Mouse (Mus musculus) adrenal gland, postnatal 4 days (tissue): ENCODE results near the gene Bcl11b. TPM values are rescaled to one million over a fixed set of nuclear protein-coding genes. Genes with fewer than 3 reads are reported as not detected.

Source experiments
- DNase-seq, 2 experiments: peaks; one replicate each; pipeline ENCODE4 v3.0.0; 2021 to 2022; ENCODE audit warnings: low spot score in 2 of 2, mixed read lengths in 2 of 2
- total RNA-seq, 2 experiments: library from RNA; stranded (reverse); gene quantifications; 2 replicates each; pipeline ENCODE4 v1.2.3; 2021

Bcl11b gene
- total RNA-seq, 2 experiments from 2014 or later: 1.4 to 2.2 TPM

DNA sequence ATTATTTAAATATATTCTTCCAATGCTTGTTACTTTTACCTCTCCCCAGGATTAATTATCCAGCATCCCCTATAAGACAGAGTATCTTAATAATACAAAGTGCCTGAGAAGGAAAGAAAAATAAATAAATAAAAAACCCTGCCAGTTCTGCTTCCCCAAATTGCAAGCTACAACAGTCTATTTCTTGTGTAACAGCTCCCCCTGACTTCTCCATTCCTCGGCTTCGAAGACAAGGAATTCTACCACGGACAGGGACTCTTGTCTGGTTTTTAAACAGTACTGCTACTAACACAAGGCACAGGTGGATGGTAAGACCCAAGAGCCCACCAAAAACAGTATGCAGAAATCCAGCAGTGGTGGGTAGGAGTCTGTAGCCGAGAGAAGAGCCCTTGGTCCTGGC lies 64.2 kb downstream of the Bcl11b start:
- DNase-seq: no peak

- no peak for DNase-seq
Measured at GRCm38 (mm10) chr12:107936972-107937371, 66.4 kb downstream of the Bcl11b start.

DNA sequence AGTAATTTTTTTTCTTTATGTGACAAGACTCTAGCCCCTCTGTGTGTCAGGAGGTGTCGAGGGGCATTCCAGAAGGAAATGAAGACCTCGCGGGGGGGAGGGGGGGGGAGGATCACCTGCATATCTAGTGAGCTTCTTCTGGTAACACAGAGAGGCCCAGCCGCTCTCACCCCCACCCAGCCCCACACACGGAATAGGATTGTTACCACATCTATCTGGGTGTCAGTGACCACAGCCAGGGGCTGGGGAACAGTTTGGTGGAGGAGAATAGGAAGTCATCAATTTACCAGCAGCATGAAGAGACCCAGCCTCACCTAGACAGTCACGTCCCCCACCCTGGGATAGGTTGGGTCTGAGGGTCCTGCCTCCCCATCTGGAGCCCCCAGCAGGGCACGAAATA lies 67.0 kb downstream of the Bcl11b start:
- DNase-seq: no peak

GRCm38 (mm10) chr12:107934831-107935437 lies 68.5 kb downstream of the Bcl11b start:
- DNase-seq: no peak

DNA sequence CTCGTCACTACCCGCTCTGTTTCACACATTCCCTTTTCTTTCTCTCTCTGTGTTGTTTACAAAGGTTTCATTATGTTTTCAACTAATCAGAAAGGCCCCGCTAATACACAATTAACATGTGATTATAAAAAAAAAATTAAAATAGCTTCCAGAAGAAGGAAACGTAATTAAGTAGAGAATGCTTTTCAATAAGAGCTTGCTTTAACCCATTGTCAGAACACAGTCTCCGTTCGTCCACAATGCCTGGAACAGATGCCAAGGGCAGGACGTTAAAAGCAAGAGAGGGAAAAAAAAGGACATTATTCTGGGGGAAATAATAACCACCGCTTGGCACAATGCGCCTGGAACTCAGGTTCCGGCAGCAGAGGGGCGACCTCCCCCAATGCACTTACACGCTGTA lies 71.3 kb downstream of the Bcl11b start:
- no peak for DNase-seq

- DNase-seq: no peak
Measured at GRCm38 (mm10) chr12:107931476-107931875, 71.9 kb downstream of the Bcl11b start.

DNA sequence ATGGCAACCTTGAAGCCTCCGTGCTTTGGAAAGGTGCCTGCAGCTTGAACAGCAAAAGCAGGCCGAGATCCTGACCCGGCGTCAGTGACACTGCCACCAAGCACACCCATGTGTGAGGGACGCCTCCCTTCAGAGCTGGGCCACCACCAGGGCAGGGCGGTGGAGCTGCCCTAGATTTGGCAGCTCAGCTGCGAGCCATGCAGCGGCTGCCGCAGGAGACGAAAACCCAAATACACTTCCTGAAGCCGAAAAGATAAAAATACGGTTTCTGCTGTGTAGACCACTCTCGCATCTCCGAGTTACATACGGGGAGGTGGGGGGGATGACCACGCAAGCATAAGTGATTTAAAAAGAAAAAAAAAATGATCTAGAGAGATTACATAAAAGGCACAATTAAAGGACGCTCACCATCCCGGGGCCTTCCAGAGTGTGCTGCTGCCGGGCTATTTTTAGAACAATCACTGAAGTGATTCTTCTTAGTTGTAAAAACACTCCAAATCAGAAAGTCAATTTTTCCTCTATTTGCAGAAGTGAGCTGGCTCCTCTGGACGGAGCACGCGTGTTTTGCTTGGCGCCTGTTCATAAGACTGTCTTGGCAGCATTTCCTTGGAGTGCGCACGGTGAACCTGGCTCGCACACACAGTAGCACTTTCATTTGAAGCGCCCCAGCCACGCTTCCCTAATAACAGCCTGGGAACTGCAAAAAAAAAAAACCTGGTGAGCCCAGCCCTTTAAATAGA lies 72.6 kb downstream of the Bcl11b start:
- DNase-seq: no peak

GRCm38 (mm10) chr12:107928905-107929304 lies 74.5 kb downstream of the Bcl11b start:
- no peak for DNase-seq

- no peak for DNase-seq
Measured at GRCm38 (mm10) chr12:107928464-107928901, 74.9 kb downstream of the Bcl11b start.

- no peak for DNase-seq
Measured at GRCm38 (mm10) chr12:107927961-107928431, 75.4 kb downstream of the Bcl11b start.

- DNase-seq: no peak
Measured at GRCm38 (mm10) chr12:107926074-107926855, 77.1 kb downstream of the Bcl11b start.

DNA sequence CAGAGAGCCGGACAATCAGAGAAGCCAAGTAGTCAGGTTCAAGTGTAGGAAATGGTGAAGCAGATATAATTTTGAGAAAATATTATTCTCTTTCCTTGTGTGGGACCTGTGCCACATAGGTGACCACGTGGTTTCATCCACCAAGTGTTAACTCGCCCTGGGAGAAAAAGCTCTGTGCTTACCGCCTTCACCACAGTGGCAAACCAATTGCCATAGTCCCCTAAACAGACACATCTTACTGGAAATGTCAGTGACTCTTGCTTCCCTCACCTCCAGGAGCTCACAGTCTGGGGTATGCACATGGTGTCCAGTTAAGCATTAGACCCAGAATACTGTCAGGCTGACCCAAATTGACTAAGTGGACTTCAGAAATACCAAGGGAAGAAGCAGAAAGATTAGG lies 78.7 kb downstream of the Bcl11b start:
- DNase-seq: no peak

DNA sequence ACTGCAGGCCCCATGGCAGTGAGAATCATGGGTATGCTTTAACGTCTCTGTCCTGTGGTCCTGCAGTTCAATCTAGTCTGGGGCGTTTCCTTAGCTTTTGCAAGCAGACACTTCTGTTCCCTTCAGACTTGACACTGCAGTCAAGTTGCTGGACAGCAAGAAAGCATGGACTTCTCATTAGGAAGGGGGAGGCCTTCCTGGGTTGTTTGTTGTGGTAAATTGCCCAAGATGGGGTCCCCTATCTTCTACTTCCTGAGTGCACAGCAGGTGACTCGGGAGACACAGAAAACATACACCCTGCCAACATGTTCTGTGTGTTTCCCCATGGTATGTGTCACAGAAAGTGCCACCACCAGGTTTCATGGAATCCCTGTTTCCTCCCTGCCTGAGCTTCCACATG lies 79.4 kb downstream of the Bcl11b start:
- no peak for DNase-seq

- DNase-seq: no peak
Measured at GRCm38 (mm10) chr12:107922180-107922579, 81.2 kb downstream of the Bcl11b start.

- no peak for DNase-seq
Measured at GRCm38 (mm10) chr12:107921566-107921965, 81.8 kb downstream of the Bcl11b start.

GRCm38 (mm10) chr12:107921154-107921553 lies 82.2 kb downstream of the Bcl11b start:
- DNase-seq: no peak

DNA sequence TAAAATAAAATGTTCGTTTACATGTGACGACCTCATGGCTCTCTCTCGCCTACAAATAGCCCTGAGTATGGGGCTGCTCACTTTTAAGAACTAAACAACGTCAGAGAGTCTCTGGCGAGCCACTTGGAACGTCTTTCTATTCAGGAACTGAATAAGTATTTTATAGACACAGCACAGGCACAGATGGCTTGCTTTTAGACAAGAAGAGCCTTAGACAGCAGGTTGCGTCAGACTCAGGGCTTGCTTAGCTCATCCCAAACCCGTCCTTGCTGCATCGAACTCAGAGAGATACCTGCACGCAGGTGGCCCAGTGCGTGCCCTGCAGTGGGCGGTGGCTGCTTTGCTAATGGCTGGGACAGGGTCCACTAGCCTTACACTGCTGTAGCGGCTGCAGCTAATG lies 82.7 kb downstream of the Bcl11b start:
- DNase-seq: no peak

- no peak for DNase-seq
Measured at GRCm38 (mm10) chr12:107920076-107920475, 83.3 kb downstream of the Bcl11b start.

DNA sequence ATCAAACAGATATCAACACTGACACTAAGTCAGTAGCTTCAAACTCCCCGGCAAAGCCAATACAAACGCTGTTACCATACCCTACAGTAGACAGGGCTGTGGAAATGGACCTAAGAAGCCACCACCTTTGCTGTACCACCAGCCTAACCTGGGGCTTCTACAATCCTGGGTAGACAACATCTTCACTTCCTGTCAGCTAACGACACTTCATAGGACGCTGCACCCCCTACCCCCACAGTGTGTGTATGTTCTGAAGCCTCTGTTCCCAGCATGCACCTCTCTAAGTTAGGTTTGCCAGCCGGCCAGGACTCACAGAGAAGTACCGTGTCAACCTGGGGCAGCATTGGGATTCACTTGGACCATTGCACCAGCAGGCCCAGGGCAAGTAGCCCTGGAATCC lies 84.6 kb downstream of the Bcl11b start:
- DNase-seq: no peak

- DNase-seq: no peak
Measured at GRCm38 (mm10) chr12:107916008-107916407, 87.4 kb downstream of the Bcl11b start.

DNA sequence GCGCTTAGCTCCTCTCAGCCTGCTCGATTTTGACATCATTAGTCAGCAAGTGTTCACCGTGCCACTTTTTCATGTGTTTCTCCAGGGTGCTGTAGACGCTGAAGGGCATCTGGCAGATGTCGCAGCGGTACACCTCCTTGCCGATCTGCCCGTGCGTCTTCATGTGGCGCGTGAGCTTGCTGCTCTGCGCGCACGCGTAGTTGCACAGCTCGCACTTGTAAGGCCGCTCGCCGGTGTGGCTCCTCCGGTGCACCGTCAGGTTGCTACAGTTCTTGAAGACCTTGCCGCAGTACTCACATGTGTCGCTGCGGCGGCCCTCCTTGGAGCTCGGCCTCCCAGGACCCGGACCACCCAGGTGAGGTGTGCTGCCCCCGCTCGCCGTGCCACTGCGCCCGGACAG lies 88.0 kb downstream of the Bcl11b start:
- DNase-seq: no peak

GRCm38 (mm10) chr12:107908826-107909225 lies 94.6 kb downstream of the Bcl11b start:
- DNase-seq: no peak
